Mouse (Mus musculus) erythroblast, embryonic 14.5 days (primary cell): ENCODE measurements around the gene Rab20.

ENCODE experiments used
- GATA1 ChIP-seq: IDR thresholded peaks from 2 replicates; pipeline ENCODE4 v1.6.1; 2012; ENCODE audit warnings: low read length, inconsistent platforms, mixed read lengths
- TAL1 ChIP-seq: IDR thresholded peaks from 3 replicates; pipeline ENCODE4 v1.6.1; 2012; ENCODE audit warnings: low read length, inconsistent platforms, mixed read lengths

DNA sequence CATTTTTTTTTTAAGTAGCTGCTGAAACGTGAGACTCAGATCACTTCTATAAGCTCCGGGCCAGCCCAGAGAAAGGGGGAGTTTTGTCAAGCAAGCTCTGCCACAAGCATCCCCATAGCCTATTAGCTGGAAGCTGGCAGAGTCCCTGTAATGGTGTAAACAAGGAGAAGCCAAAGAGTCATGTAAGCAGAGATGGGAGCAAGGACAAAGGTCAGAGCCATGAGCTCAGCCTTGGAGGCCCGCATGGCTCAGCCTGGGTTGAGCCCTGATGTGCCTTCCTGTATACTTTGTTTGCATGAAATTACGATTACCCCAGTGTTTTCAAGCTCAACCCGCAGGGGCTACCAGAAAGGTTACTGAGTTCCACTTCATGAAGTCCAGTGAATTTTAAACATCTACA is 19.5 kb downstream of the Rab20 start:
- TF ChIP-seq GATA1 (no peak), TAL1 (no peak)
